ENCODE assay signal across 17 mouse cellular contexts in the genomic region with DNA sequence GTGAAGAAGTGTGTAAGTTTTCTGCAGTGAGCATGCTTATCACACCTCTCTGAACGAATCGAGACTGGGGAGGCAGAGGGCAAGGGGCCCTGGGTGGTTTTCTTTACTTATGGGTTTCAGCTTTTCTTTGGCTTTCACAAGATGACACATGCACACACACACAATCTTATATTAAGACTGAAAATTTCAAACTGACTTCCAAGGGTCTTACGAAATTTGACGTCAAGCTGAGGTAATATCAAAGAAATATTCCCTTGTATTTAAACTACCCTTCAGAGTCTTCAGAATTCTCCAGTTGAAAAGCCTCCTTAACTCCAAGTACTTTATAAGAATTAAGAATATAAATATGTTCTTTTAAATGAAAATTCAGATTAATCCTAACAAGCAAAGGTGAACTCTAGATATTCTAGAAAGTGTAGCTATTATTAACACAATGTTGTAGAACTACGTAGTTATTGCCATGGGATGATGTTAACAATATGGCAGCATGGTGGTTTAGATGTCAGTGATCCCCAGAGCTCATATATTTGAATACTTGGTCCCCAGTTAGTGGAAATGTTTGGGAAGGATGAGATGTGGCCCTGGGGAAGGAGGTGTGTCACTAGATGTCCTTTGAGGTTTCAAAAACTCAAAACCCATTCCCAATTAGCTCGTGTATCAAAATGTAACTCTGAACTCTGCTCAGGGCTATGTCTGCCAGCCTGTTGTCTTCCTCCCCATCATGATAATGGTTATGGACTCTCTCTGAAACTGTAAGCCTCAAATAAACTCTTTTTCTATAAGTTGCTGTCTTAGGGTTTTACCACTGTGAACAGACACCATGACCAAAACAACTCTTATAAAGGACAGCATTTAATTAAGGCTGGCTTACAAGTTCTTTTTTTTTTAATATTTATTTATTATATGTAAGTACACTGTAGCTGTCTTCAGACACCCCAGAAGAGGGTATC.
"Had no signal": no experiment of that assay in that cellular context is flagged by ENCODE, and none has a peak within 500 bp of the region (broad histone marks: within the 10 kb centered on the region; RNA-seq: fewer than 3 reads in every experiment).

No protein-coding gene starts in this region.

- H3K4me3 ChIP-seq: lung, embryonic 15.5 days; megakaryocyte, embryonic 14.5 days; midbrain, embryonic 13.5 days; midbrain, embryonic 15.5 days; neural tube, embryonic 12.5 days; stomach, embryonic 15.5 days had no signal

- H3K36me3 ChIP-seq: lung, embryonic 15.5 days; midbrain, embryonic 13.5 days; midbrain, embryonic 15.5 days; neural tube, embryonic 12.5 days; stomach, embryonic 15.5 days had no signal

- ATAC-seq: liver, postnatal 0 days; lung, postnatal 0 days; midbrain, embryonic 13.5 days; midbrain, embryonic 15.5 days had no signal

- H3K4me2 ChIP-seq: lung, embryonic 15.5 days; midbrain, embryonic 11.5 days; midbrain, embryonic 13.5 days; midbrain, embryonic 15.5 days; neural tube, embryonic 12.5 days; stomach, embryonic 15.5 days had no signal

- H3K27ac ChIP-seq: lung, embryonic 15.5 days; macrophage; midbrain, embryonic 13.5 days; midbrain, embryonic 15.5 days; neural tube, embryonic 12.5 days; stomach, embryonic 15.5 days; stomach, postnatal 0 days had no signal

- H3K4me1 ChIP-seq: lung, embryonic 15.5 days; megakaryocyte, embryonic 14.5 days; midbrain, embryonic 13.5 days; midbrain, embryonic 15.5 days; stomach, embryonic 15.5 days had no signal

- H3K9me3 ChIP-seq: lung, embryonic 15.5 days; megakaryocyte, embryonic 14.5 days; midbrain, embryonic 13.5 days; midbrain, embryonic 15.5 days; stomach, embryonic 15.5 days had no signal

- DNase-seq: liver, postnatal 0 days; lung, adult 2 months; lung, postnatal 14 days; lung, postnatal 36 days; thymus, adult 18-20 months; thymus, postnatal 14 days; thymus, postnatal 36 days had no signal

- H3K27me3 ChIP-seq: lung, embryonic 15.5 days; megakaryocyte, embryonic 14.5 days; midbrain, embryonic 13.5 days; midbrain, embryonic 15.5 days; neural tube, embryonic 12.5 days; stomach, embryonic 15.5 days had no signal

- H3K9ac ChIP-seq: liver, postnatal 0 days; lung, embryonic 15.5 days; midbrain, embryonic 13.5 days; midbrain, embryonic 15.5 days; neural tube, embryonic 12.5 days; stomach, embryonic 15.5 days had no signal
